Mouse (Mus musculus) gastrocnemius, adult 18-20 months (tissue): Measurements from ENCODE around the gene Eprs. TPM values are rescaled to one million over a fixed set of nuclear protein-coding genes. Genes with fewer than 3 reads are reported as not detected.

Experiments used
- DNase-seq: peaks from one replicate; pipeline ENCODE4 v3.0.0; 2021; ENCODE audit warnings: low spot score
- microRNA-seq: library from miRNA; unstranded; fragments of <30 nt; microRNA quantifications from one replicate; pipeline ENCODE4 v1.2.0, GENCODE M21; 2021
- total RNA-seq, 2 experiments: library from RNA; stranded (reverse); gene quantifications; 2 replicates each; pipeline ENCODE4 v1.2.3; 2021

Eprs gene
- total RNA-seq, 2 experiments from 2014 or later = 130 to 135 TPM

DNA sequence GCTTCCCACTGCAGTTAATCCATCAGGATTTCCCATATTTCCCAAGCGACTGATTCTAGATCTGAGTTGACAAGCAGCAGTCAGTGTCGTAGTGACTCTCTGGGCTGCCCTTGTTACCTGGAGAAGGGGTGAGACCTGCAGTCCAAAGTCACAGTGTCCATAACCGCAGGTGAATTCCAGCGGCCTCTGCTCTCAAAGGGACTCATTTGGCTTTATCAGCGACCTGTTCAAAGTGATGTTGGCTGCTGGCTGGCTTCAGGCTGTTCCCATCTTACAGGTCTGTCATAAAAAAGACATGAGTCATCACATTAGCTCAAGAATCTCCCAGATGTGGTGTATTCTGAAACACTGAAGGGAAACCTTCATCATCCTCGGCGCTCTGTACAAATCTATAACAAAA lies 86.1 kb downstream of the Eprs start:
- no peak for DNase-seq

DNA sequence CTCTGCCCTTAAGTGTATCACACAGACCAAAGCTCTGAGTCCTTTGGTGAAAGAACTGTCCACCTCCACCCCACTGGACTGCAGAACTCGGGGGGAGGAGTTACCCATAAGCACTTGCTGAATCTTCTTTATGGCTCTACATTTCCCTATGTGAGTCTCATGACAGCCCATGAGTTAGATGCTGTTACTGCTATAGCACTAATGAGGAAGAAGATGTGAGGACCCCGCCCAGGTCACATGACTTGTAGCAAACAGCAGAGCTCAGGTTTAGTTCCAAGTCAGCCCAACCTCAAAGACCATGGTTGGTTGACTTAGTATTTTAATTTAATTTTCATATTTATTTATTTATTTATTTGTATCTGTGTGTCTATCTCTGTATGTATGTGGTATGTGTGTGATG lies 86.9 kb downstream of the Eprs start:
- no peak for DNase-seq

DNA sequence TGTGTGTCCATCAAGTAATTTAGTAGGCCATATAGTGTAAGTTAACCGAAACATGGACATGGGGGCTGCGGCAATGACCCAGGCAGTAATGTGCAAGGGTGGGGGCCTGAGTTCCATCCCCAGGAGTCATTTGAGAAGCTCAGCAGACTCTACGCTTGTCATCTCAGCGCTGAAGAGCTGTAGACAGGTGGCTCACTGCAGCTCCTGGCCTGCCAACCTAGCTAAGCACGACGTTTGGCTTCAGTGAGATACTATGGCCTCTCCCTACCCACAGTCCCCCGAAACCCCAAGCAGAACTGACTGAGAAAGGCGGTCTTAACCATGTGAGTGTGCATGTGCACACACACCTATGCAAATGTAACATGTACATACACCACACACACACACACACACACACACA lies 88.2 kb downstream of the Eprs start:
- DNase-seq = no peak

DNA sequence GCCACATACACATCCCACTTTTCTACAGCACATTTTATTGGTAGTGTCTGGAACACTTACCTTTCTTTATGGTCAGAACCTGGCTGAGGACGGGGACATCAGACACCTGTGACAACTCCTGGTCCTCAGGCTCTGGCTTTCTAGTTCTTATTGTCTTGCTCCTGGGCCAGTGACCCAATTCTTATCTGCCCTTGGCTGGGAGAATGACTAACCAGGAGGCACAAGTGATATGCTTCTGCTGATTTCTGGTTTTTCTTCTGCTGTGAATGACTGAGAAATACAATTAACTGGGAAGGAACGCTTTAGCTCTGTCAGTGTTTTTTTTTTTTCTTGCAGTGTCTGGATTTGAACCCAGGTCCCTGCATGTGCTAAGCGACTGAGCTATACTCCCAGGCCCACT lies 88.7 kb downstream of the Eprs start:
- no peak for DNase-seq

DNA sequence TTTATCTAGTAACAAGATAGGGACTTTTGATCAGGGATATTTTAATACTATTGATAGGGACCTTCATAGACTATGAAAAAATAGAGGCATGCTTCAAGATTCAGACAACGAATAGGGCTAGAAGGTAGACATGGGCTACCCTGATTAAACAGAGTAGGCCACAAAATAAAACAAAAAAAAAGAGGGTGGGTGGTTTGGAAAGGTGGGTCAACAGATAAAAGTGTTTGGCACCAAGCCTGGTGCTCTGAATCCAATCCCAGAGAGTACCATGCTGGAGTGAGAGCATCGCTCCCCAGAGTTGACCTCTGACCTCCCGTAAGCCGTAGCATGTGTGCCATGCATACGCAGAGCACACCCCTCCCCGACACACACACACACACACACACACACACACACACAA lies 89.6 kb downstream of the Eprs start:
- DNase-seq = no peak

DNA sequence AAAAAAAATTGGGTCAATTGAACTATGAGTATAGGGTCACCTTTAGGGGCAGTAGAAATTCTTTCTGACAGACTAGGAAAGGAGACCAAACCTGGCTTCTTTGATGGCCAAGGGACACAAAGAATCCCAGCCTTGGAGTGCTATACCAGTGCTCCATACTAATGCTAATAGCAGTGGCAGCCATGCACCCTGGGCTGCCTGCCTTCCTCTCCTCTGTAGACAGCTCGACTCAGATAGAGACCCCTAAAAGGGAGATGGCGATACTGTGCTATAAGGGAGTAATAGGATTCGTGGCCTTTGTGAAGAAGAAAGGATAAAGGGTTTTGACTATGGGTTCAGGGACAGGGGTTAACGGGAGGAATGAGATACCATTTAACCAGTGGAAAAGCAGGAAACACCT lies 91.3 kb downstream of the Eprs start:
- no peak for DNase-seq

DNA sequence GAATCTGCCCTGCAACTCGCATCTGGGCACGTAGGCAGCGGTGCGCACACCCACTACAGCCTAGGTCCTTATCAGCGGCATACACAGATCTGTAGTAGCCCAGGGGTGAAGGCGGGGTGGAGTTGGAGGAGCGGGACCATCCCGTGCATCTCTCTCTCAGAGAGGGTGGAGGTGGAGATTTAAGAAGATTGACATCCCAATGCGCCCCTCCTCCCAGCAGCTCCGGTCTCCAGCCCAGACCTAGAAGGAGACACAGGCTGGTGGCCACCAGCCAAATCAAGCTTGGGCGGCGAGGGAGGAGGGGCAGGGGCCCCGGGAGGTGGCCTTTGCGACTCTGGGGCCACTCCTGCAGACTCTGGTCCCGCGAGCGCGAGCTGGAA lies 91.7 kb downstream of the Eprs start, which contains the start of gene Slc30a10:
Slc30a10 (plus strand) TSS at position 274 of the 380 bp plus-strand sequence.
- no peak for DNase-seq

DNA sequence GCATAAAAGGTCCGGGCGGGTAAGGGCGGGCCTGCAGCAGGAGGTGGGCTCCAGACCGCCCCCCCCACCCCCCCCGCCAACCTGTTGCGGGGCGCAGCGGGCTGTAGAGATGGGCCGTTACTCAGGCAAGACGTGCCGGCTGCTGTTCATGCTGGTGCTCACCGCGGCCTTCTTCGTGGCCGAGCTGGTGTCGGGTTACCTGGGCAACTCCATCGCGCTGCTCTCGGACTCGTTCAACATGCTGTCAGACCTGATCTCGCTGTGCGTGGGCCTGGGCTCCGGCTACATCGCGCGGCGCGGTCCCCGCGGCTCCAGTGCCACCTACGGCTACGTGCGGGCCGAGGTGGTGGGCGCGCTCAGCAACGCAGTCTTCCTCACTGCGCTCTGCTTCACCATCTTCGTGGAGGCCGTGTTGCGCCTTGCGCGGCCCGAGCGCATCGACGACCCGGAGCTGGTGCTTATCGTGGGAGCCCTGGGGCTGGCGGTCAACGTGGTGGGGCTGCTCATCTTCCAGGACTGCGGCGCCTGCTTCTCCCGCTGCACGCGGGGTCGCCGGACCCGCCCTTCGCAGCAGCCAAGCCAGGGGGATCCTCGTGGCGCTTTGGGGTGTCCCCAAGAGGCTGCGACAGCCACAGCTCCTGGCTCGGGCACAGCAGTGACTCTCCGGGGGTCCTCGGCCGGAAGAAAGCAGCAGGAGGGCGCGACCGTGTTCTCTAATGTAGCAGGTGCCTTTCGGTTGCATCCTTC lies 92.3 kb downstream of the Eprs start:
- peak; percentile 10 for DNase-seq

DNA sequence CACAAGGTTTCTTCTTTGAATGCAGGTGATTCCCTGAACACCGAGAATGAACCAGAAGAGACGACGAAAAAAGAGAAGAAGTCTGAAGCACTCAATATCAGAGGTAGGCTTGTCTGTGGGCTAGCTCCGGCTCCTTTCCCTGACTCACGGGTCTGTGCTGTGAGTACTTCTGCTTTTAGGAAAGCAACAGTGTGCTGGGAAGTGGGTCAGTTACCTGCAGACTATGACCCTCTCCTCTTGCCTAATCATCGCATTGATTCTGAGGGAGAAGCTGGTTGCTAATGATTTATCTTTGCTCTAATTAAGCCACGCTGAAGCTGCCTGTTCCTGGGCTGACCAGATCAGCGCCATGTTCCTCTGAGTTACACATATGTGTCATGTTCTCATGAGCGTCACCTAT lies 93.5 kb downstream of the Eprs start:
- DNase-seq = no peak

DNA sequence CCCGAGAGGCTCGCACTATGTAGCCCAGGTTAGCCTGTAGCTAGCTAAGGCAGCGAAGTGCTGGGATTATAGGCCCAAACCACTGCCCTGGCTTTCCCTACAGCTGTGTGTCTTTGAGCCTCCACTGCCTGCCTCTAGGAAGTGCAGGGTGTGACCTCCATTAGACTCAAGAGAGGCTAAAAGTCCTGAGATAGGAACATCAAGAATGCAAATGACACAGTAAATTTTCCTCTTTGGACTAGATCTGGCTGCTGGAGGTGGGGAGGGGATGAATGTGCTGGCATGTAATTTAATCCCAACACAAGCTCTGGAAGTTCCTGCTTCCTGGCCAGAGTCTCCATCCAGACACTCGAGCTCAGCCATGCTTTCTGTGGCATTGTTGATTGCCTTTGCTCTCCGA lies 97.3 kb downstream of the Eprs start:
- DNase-seq = no peak

DNA sequence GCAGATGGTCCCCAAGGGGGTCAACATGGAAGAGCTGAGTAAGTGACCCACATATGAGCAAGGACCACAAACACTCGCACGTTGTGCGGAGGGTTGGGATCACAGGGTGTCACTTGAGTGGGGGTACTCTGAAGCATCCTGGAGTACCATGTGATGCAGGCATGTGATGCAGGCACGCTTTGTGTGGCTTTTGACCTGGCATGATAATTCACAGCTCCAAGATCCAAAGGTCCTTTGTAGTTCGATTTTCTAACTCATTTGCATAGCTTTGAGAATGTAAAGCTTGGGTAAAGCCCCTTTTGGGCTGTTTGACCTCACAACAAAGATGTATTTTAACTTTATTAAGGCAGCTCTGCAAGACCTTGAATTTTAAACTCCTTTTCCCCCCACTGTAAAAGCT lies 100.0 kb downstream of the Eprs start:
- DNase-seq = no peak

DNA sequence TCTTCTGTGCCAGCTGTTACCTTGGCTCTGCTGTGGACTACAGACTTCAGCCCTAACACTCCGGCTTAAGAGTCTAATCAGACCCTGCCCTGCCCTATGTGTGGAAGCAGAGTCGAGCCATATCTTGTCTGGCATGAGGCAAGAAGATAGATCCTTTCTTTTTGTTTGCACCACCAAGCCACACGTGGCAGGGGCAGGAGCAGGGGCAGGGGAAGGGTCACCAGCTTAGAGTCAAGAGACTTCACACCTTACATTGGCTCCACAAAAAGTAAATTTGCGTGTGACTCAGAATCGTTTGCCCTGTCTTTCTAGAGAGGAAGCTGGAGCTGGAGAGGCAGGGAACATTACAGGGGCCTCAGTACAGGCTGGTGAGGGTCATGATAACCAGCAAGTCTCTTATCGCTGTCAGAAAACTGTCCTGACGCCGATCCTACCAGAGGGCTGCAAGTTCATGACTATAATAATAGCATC lies 106.7 kb downstream of the Eprs start:
- DNase-seq = no peak

DNA sequence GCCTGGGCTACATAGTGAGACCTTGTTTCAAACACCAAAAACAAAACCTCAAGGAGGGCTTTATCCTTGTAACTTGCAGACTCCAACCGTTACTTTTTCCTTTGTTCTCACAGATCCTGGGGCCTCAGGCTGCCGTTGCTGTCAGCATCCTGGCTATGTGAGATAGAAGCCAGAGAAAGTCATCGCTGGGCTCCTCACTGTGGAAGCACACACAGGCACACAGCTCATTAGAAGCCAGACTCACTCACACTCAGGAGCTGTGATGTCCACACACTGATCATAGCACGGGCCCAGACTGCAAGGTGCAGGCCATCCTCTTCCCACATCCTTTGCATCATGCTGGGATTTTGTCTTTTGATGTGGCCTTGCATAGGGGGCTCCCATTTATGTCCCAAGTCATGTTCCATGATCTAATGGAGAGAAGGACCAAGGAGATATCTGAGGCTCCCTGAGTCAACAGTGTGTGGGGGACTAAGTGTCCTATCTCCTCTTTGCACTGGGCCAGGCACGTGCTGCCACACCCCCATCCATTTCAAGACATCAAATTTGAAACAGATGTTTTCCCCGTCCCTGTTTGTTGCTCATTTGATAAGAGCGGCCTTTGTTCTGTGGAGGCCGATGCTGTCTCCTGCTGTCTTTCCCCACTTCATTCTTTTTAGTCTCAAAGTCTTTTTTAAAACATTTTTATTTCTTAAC lies 109.3 kb downstream of the Eprs start:
- DNase-seq = no peak

DNA sequence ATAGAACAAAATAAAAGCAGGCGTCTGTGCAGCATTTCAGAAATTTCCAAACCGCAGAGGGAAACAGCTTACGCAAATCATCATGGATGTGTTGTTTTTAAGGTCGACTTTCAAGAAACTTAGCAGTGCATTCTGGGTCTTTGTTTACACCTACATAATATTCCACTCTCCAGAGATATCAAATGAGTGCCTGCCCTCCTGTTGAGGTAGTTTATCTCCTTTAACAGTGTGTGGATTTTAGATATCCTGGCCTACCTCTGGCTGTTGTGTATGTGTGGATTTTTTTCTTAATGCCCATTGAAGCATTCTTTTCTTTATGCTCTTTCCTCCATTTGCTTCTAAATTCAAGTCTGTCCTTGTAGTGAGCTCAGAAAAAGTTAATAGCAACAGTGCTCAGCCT lies 109.9 kb downstream of the Eprs start:
- DNase-seq = no peak

DNA sequence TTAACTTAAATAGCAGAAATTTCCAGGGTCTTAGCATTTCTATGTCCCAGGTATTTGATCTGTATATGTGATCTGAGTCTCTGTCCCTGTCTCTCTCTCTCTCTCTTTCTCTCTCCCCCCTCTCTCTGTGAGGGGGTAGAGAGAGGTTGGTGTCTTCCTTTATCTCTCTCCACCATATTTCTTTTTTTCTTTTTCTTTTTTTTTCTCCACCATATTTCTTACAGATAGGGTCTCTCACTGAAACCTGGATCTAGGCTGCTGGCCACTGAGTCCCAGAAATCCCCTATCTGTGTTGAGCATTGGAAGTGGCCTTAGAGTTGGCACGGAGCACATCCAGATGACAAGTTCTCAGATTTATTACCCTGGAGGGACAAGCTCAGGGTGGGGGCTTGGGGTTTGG lies 110.6 kb downstream of the Eprs start:
- DNase-seq = no peak

Small RNA genes lying within 50 kb of the gene (microRNA-seq; reads per million reads assigned to microRNA genes)
- gene Mir194-1 (1.7 reads per million), gene Mir215 (not detected)

Other genes with a start within 250 kb of the Eprs start
- 10 to 100 TPM; 17.6 to 17.8 TPM for gene Rab3gap2, start 158.9 kb upstream of the Eprs start, total RNA-seq
- 10 to 100 TPM; 39.4 to 41.7 TPM for gene Iars2, start 33.6 kb upstream of the Eprs start, total RNA-seq
- gene Bpnt1, start 30.9 kb upstream of the Eprs start, total RNA-seq = 10 to 100 TPM; 17.6 to 22.1 TPM
- under 1 TPM in 1 of 2 experiments, not detected in 1; 0.05 TPM for gene Slc30a10, start 91.8 kb downstream of the Eprs start, total RNA-seq